In the genomic region with DNA sequence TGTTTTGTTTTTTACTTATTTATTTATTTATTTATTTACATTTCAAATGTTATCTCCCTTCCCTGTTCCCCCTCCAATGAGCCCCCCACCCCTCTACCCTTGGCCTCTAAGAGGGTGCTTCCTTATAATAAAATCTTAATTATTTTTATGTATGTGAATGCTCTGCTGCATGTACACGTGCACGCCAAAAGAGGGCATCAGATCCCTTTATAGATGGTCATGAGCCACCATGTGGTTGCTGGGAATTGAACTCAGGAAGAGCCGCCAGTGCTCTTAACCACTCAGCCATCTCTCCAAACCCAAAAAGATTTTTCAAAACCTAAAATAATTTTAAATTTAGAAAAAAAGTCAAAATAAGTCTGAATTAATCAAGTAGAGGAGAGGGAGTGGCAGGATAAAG, we compare ENCODE assay signal across 10 mouse cellular contexts. TPM values are rescaled to one million over a fixed set of nuclear protein-coding genes. Genes with fewer than 3 reads are reported as not detected.
A peak's percentile ranks its signal among the peaks of the same experiment; 100 is the strongest.
DNase-seq lines count a peak whose midpoint lies in the region; ATAC-seq and TF ChIP-seq lines count a peak whose summit lies in the region.
"Had no signal": no experiment of that assay in that cellular context is flagged by ENCODE, and none has a peak within 500 bp of the region (broad histone marks: within the 10 kb centered on the region; RNA-seq: fewer than 3 reads in every experiment).

No protein-coding gene starts in this region.

- DNase-seq in heart, postnatal 0 days (ENCODE audit: low spot score) = no peak
- DNase-seq in A20 (ENCODE audit: low read depth, low spot score) = peak; percentile 50
- peak; percentile 53 for DNase-seq in R1 (ENCODE audit: low read depth, low spot score)
- DNase-seq in lung, embryonic 14.5 days = peak; percentile 38
- no peak for DNase-seq in testis, postnatal 14 days (ENCODE audit: low spot score)
- DNase-seq: spleen, adult 18-20 months had no signal

- H3K27me3 ChIP-seq in heart, postnatal 0 days (ENCODE audit: control insufficient read depth, insufficient read depth, low read length) = no peaks in the 10 kb centered on the region
- no peaks in the 10 kb centered on the region for H3K27me3 ChIP-seq in heart, embryonic 12.5 days (replicated peaks)
- no peaks in the 10 kb centered on the region for H3K27me3 ChIP-seq in lung, embryonic 14.5 days (ENCODE audit: insufficient read depth, low read length)
- no peaks in the 10 kb centered on the region for H3K27me3 ChIP-seq in neural tube, embryonic 15.5 days (replicated peaks)
- H3K27me3 ChIP-seq in forebrain, embryonic 13.5 days = no peaks in the 10 kb centered on the region
- H3K27me3 ChIP-seq: heart, embryonic 13.5 days had no signal

- no peak overlapping the region for H3K4me2 ChIP-seq in heart, postnatal 0 days (ENCODE audit: low read depth, low read length)
- H3K4me2 ChIP-seq in heart, embryonic 12.5 days = no peak overlapping the region
- H3K4me2 ChIP-seq in lung, embryonic 14.5 days = no peak overlapping the region
- no peak overlapping the region for H3K4me2 ChIP-seq in neural tube, embryonic 15.5 days
- H3K4me2 ChIP-seq in forebrain, embryonic 13.5 days = no peak overlapping the region
- H3K4me2 ChIP-seq: heart, embryonic 13.5 days had no signal

- H3K36me3 ChIP-seq in heart, postnatal 0 days (replicated peaks; ENCODE audit: control insufficient read depth, insufficient read depth, low read length) = no peaks in the 10 kb centered on the region
- H3K36me3 ChIP-seq in heart, embryonic 12.5 days = no peaks in the 10 kb centered on the region
- H3K36me3 ChIP-seq in lung, embryonic 14.5 days (ENCODE audit: insufficient read depth) = no peaks in the 10 kb centered on the region
- no peaks in the 10 kb centered on the region for H3K36me3 ChIP-seq in neural tube, embryonic 15.5 days
- no peaks in the 10 kb centered on the region for H3K36me3 ChIP-seq in forebrain, embryonic 13.5 days (ENCODE audit: poor library complexity, severe bottlenecking)
- H3K36me3 ChIP-seq: heart, embryonic 13.5 days had no signal

- no peaks in the 10 kb centered on the region for H3K4me1 ChIP-seq in heart, postnatal 0 days (ENCODE audit: control insufficient read depth, insufficient read depth)
- no peaks in the 10 kb centered on the region for H3K4me1 ChIP-seq in heart, embryonic 12.5 days (replicated peaks)
- no peaks in the 10 kb centered on the region for H3K4me1 ChIP-seq in lung, embryonic 14.5 days (ENCODE audit: insufficient read depth)
- no peaks in the 10 kb centered on the region for H3K4me1 ChIP-seq in neural tube, embryonic 15.5 days
- no peaks in the 10 kb centered on the region for H3K4me1 ChIP-seq in forebrain, embryonic 13.5 days
- H3K4me1 ChIP-seq: heart, embryonic 13.5 days had no signal

- no peak overlapping the region for H3K9ac ChIP-seq in heart, postnatal 0 days (replicated peaks; ENCODE audit: low read depth, low read length)
- no peak overlapping the region for H3K9ac ChIP-seq in heart, embryonic 12.5 days
- no peak overlapping the region for H3K9ac ChIP-seq in lung, embryonic 14.5 days
- no peak overlapping the region for H3K9ac ChIP-seq in neural tube, embryonic 15.5 days (replicated peaks)
- no peak overlapping the region for H3K9ac ChIP-seq in forebrain, embryonic 13.5 days
- H3K9ac ChIP-seq: heart, embryonic 13.5 days had no signal

- no peaks in the 10 kb centered on the region for H3K9me3 ChIP-seq in heart, postnatal 0 days (replicated peaks; ENCODE audit: control insufficient read depth, low read length)
- H3K9me3 ChIP-seq in heart, embryonic 12.5 days (replicated peaks) = no peaks in the 10 kb centered on the region
- no peaks in the 10 kb centered on the region for H3K9me3 ChIP-seq in lung, embryonic 14.5 days (ENCODE audit: low read depth, low read length)
- H3K9me3 ChIP-seq in neural tube, embryonic 15.5 days (replicated peaks) = no peaks in the 10 kb centered on the region
- no peaks in the 10 kb centered on the region for H3K9me3 ChIP-seq in forebrain, embryonic 13.5 days (replicated peaks)
- H3K9me3 ChIP-seq: heart, embryonic 13.5 days had no signal

- no peak for TF ChIP-seq EP300 in heart, postnatal 0 days (IDR thresholded peaks at IDR 0.05; ENCODE audit: low read depth)

- no peak overlapping the region for H3K27ac ChIP-seq in heart, postnatal 0 days (ENCODE audit: low read depth)
- no peak overlapping the region for H3K27ac ChIP-seq in heart, embryonic 12.5 days (ENCODE audit: poor library complexity, severe bottlenecking)
- H3K27ac ChIP-seq in lung, embryonic 14.5 days (ENCODE audit: low read depth) = no peak overlapping the region
- no peak overlapping the region for H3K27ac ChIP-seq in neural tube, embryonic 15.5 days (replicated peaks)
- no peak overlapping the region for H3K27ac ChIP-seq in forebrain, embryonic 13.5 days
- H3K27ac ChIP-seq: heart, embryonic 13.5 days had no signal

- no peak for ATAC-seq in heart, postnatal 0 days (ENCODE audit: insufficient read depth, low read depth)
- ATAC-seq in heart, embryonic 12.5 days (ENCODE audit: insufficient number of reproducible peaks, low FRiP score) = no peak
- no peak for ATAC-seq in lung, embryonic 14.5 days (ENCODE audit: insufficient read depth)
- no peak for ATAC-seq in neural tube, embryonic 15.5 days (ENCODE audit: low FRiP score)
- ATAC-seq in forebrain, embryonic 13.5 days = no peak

- peak; percentile 23; the same call in 1 of the 2 replicates for TF ChIP-seq CTCF in heart, postnatal 0 days (IDR thresholded peaks at IDR 0.05; ENCODE audit: low read depth)
- TF ChIP-seq CTCF in lung, embryonic 14.5 days (IDR thresholded peaks at IDR 0.05; ENCODE audit: low read depth) = peak; percentile 41

- no peak overlapping the region for H3K4me3 ChIP-seq in heart, postnatal 0 days (ENCODE audit: low read depth, low read length)
- H3K4me3 ChIP-seq in heart, embryonic 12.5 days = no peak overlapping the region
- no peak overlapping the region for H3K4me3 ChIP-seq in lung, embryonic 14.5 days (ENCODE audit: low read depth, low read length)
- H3K4me3 ChIP-seq in neural tube, embryonic 15.5 days (replicated peaks) = no peak overlapping the region
- H3K4me3 ChIP-seq in forebrain, embryonic 13.5 days = no peak overlapping the region
- H3K4me3 ChIP-seq: heart, embryonic 13.5 days had no signal

- WGBS in heart, postnatal 0 days = 40% methylated on average over 3 of the region's 3 CpGs
- WGBS in heart, embryonic 12.5 days = 36% methylated on average over 3 of the region's 3 CpGs
- WGBS in lung, embryonic 14.5 days = 37% methylated on average over 3 of the region's 3 CpGs
- 44% methylated on average over 3 of the region's 3 CpGs for WGBS in neural tube, embryonic 15.5 days
- 26% methylated on average over 3 of the region's 3 CpGs for WGBS in forebrain, embryonic 13.5 days

RNA-seq across cellular contexts. Expression of a gene that starts 31.4 kb away (rescaled TPM):
- total RNA-seq in heart, postnatal 0 days (2014; rRNA removed; ENCODE audit: low replicate concordance) = 5.6 and 11.1 TPM in 2 replicates
- 16.4 and 21.4 TPM in 2 replicates for polyA plus RNA-seq in heart, postnatal 0 days (2015; fragmentation: Nextera tagmentation; extraction: Ambion mirVana)
- polyA plus RNA-seq in heart, embryonic 12.5 days (2016; fragmentation: Nextera tagmentation; extraction: Ambion mirVana) = 22.9 and 23.2 TPM in 2 replicates
- polyA plus RNA-seq in lung, embryonic 14.5 days (2014; fragmentation: Nextera tagmentation; extraction: Ambion mirVana) = 22.2 and 27.9 TPM in 2 replicates
- polyA plus RNA-seq in neural tube, embryonic 15.5 days (2015; fragmentation: Nextera tagmentation; extraction: Ambion mirVana) = 28.3 and 28.4 TPM in 2 replicates
- 9.3 and 12.8 TPM in 2 replicates for polyA plus RNA-seq in forebrain, embryonic 13.5 days (2015; fragmentation: Nextera tagmentation; extraction: Ambion mirVana)

Comparison
In these comparisons a context has a peak if more than half of its experiments do, and no peak if none do; other contexts are left out.
1. DNase-seq: peak in A20 (single experiment), R1 (single experiment) and lung, embryonic 14.5 days (single experiment); none in heart, postnatal 0 days (single experiment) and testis, postnatal 14 days (single experiment).